Mouse (Mus musculus) lung, adult 2 months (tissue): ENCODE measurements around the gene Pdgfb. TPM values are rescaled to one million over a fixed set of nuclear protein-coding genes. Genes with fewer than 3 reads are reported as not detected.

Experiments used
- DNase-seq: peaks from one replicate; pipeline ENCODE4 v3.0.0; 2022
- H3K4me1 ChIP-seq: fragments of 200-500 bp; 2 replicates; pipeline ENCODE4 v1.6.1; 2011; ENCODE audit warnings: low read length; ENCODE audit not compliant: control insufficient read depth, insufficient read depth
- H3K4me3 ChIP-seq: fragments of 200-500 bp; replicated peaks from 2 replicates; pipeline ENCODE3; 2011; ENCODE audit warnings: low read depth, mild to moderate bottlenecking, control low read depth, low read length; ENCODE audit errors: extremely low read depth
- CTCF ChIP-seq: fragments of 200-500 bp; IDR thresholded peaks from 2 replicates; pipeline ENCODE4 v1.5.1; 2011; ENCODE audit warnings: mild to moderate bottlenecking, low read length, control low read depth; ENCODE audit not compliant: insufficient read depth
- POLR2A ChIP-seq: fragments of 200-500 bp; IDR thresholded peaks from 2 replicates; pipeline ENCODE4 v1.6.1; 2011; ENCODE audit warnings: low read depth, mild to moderate bottlenecking, control low read depth, low read length, borderline replicate concordance; ENCODE audit errors: extremely low read depth
- WGBS: fragments of 180-500 bp; shearing (Covaris S2); methylation state at CpG from one replicate; pipeline ENCODE4 v1.1.7; 2018; 5-methylcytosine and 5-hydroxymethylcytosine counted together
- polyA plus RNA-seq: library from polyadenylated mRNA; depleted of rRNA; stranded (reverse); fragments of >200 nt; gene quantifications from 2 replicates; pipeline ENCODE4 v1.2.3, GENCODE M21; 2012

The Pdgfb gene
- polyA plus RNA-seq, 1 experiment = 155 TPM

- H3K4me1 ChIP-seq = peaks cover 9% of the 10 kb centered on the region; the same call in 1 of the 2 replicates
- H3K4me3 ChIP-seq = no peak overlapping the region
- no peak for DNase-seq
- WGBS = 48% methylated on average over 9 of the region's 9 CpGs
- TF ChIP-seq CTCF (no peak), POLR2A (no peak)
Observed at GRCm38 (mm10) chr15:80051782-80052181, 37.0 kb upstream of the Pdgfb start.

- WGBS = 50% methylated on average over 19 of the region's 19 CpGs
- TF ChIP-seq CTCF = no peak
- no peak for TF ChIP-seq POLR2A
- Histone ChIP-seq H3K4me3 (no peak overlapping the region), H3K4me1 (peaks cover 9% of the 10 kb centered on the region; the same call in 1 of the 2 replicates)
- DNase-seq = no peak
Observed at GRCm38 (mm10) chr15:80051092-80051761, 36.5 kb upstream of the Pdgfb start.

- 41% methylated on average over 4 of the region's 4 CpGs for WGBS
- DNase-seq = no peak
- Histone ChIP-seq H3K4me3 (no peak overlapping the region), H3K4me1 (peaks cover 9% of the 10 kb centered on the region; the same call in 1 of the 2 replicates)
- TF ChIP-seq POLR2A (no peak), CTCF (no peak)
Observed at GRCm38 (mm10) chr15:80050093-80050492, 35.3 kb upstream of the Pdgfb start.

GRCm38 (mm10) chr15:80047973-80048372 lies 33.2 kb upstream of the Pdgfb start:
- 49% methylated on average over 5 of the region's 5 CpGs for WGBS
- no peak for DNase-seq
- no peak for TF ChIP-seq POLR2A
- TF ChIP-seq CTCF = no peak
- H3K4me3 ChIP-seq = no peak overlapping the region
- peaks cover 4% of the 10 kb centered on the region; the same call in 1 of the 2 replicates for H3K4me1 ChIP-seq

GRCm38 (mm10) chr15:80047242-80047641 lies 32.5 kb upstream of the Pdgfb start:
- TF ChIP-seq POLR2A (no peak), CTCF (no peak)
- Histone ChIP-seq H3K4me1 (peaks cover 3% of the 10 kb centered on the region; the same call in 1 of the 2 replicates), H3K4me3 (no peak overlapping the region)
- DNase-seq = no peak
- 64% methylated on average over 2 of the region's 2 CpGs for WGBS

- H3K4me1 ChIP-seq = no peaks in the 10 kb centered on the region
- WGBS = 95% methylated on average over 2 of the region's 2 CpGs
- DNase-seq = no peak
- no peak for TF ChIP-seq POLR2A
- TF ChIP-seq CTCF = no peak
- H3K4me3 ChIP-seq = no peak overlapping the region
Observed at GRCm38 (mm10) chr15:80045749-80046148, 31.0 kb upstream of the Pdgfb start.

- no peak for TF ChIP-seq POLR2A
- no peak for TF ChIP-seq CTCF
- Histone ChIP-seq H3K4me1 (no peaks in the 10 kb centered on the region), H3K4me3 (no peak overlapping the region)
- WGBS = 89% methylated on average over 10 of the region's 10 CpGs
- DNase-seq = no peak
Observed at GRCm38 (mm10) chr15:80044249-80044648, 29.5 kb upstream of the Pdgfb start.

- no peaks in the 10 kb centered on the region for H3K4me1 ChIP-seq
- TF ChIP-seq CTCF = no peak
- TF ChIP-seq POLR2A = no peak
- H3K4me3 ChIP-seq = no peak overlapping the region
- 57% methylated on average over 4 of the region's 4 CpGs for WGBS
- DNase-seq = no peak
Observed at GRCm38 (mm10) chr15:80042152-80042551, 27.4 kb upstream of the Pdgfb start.

- DNase-seq = no peak
- Histone ChIP-seq H3K4me3 (no peak overlapping the region), H3K4me1 (no peaks in the 10 kb centered on the region)
- WGBS = 100% methylated on average over 2 of the region's 2 CpGs
- TF ChIP-seq POLR2A (no peak), CTCF (no peak)
Observed at GRCm38 (mm10) chr15:80038110-80038391, 23.3 kb upstream of the Pdgfb start.
